Mouse (Mus musculus) kidney, adult 2 months (tissue): ENCODE measurements around the gene Slc9a4.

Experiments
- CTCF ChIP-seq: fragments of 200-500 bp; conservative IDR thresholded peaks from 2 replicates; pipeline ENCODE4 v1.5.1; 2011; ENCODE audit warnings: low read depth, mild to moderate bottlenecking, control low read depth, low read length, moderate library complexity, mixed read lengths; ENCODE audit not compliant: insufficient read depth, insufficient read length
- POLR2A ChIP-seq: fragments of 200-500 bp; IDR thresholded peaks from one replicate; pipeline ENCODE4 v1.6.1; 2011; ENCODE audit warnings: low read depth, low read length, control low read depth

DNA sequence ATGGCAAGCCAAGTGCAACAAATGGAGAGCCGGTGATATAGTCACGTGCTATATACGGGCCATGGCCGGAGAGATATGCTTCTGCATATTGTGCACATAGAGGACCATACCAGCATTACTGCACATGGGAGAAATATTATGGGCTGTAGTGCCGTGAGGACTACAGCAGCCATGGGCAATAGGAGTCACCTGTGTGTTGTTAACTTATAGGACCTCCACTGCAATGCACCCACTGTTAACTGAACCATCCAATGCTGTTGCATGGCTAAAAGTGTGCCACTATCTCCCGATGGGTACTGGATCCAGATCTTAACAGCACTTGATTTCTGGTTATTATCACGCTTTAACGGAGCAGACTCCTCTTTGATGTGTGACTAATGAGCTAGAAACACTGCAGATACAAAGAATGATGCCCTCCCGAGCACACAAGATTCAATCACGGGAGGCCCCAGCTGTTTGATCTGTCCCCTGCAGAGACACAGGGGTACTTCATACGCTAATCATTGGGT lies 32.8 kb upstream of the Slc9a4 start:
- TF ChIP-seq CTCF: no peak
- TF ChIP-seq POLR2A: no peak
